Mouse (Mus musculus): ENCODE measurements around the gene Enox2. TPM values are rescaled to one million over a fixed set of nuclear protein-coding genes. Genes with fewer than 3 reads are reported as not detected.

Gene Enox2
- total RNA-seq, 2 experiments from 2014 or later, result 14.2 to 18.9 TPM

- no peak for DNase-seq (ENCODE audit: low spot score)
Observed at GRCm38 (mm10) chrX:49005655-49006054, 282.4 kb downstream of the Enox2 start.

- DNase-seq (ENCODE audit: low spot score), result no peak
Observed at GRCm38 (mm10) chrX:49002892-49003291, 285.2 kb downstream of the Enox2 start.

- no peak for DNase-seq (ENCODE audit: low spot score)
Observed at GRCm38 (mm10) chrX:48985653-48986052, 302.4 kb downstream of the Enox2 start.

- DNase-seq (ENCODE audit: low spot score), result no peak
Observed at GRCm38 (mm10) chrX:48984451-48984850, 303.6 kb downstream of the Enox2 start.

Other genes with a start within 250 kb of the Enox2 start
- under 1 TPM in 1 of 2 experiments, not detected in 1; 0.12 TPM for gene Arhgap36, start 175.7 kb upstream of the Enox2 start, total RNA-seq (2021)

Data from gastrocnemius, adult 18-20 months (tissue).